Mouse (Mus musculus) adrenal gland (tissue): Measurements from ENCODE around the gene Il17c.

ENCODE experiments used
- intact Hi-C: fragments of 180-260 bp; cut with DNase I; formaldehyde crosslinking; loops from one replicate; pipeline ENCODE4 v1.15.1; 2025

Il17c gene

DNA sequence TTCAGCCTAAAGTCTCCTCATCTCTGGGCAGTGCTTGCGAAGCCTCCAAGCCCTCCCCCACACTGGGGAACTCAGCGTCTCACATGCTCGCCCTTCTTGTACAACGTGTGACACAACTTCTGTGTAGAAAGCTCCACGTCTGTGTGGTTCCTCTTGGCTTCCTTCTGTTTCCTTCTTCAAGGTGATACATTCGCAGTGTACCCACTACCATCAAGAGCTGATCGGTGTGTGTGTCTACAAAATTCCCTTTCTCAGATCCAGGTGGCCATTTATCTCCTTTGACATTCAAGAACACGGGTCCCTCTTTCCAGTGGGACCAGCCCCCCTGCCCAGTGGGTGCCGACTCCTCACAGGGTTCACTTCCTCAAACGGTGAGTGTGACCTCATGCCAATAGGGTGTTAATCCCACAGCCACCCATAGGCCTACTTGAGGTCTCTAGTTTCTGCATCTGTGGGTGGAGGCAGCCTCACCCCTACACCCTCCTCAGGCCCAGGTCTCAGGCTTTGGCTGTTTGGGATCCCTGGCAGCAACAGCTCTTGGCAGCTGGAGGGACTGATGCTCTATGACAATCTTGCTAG, 8.3 kb downstream of the Il17c start:
- intact Hi-C loops, result no loop called here

DNA sequence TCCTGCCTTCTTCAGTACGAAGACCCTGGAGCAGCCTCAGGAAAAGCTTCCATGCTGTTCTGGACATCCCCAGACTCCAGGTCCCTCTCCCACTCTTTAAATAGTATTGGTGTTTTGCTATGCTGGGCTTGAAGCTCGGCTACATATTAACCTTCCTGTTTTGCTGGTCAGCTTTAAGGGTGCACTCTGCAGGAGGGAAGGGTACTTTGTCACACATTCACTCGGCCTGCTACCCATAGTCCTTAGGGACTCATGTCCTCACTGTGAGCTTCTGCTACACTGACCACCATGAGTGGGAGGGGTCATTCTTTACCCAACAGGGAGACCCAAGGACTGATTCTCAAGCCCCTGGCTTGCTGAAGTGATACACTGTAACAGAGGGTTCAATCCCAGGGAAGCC, 8.8 kb downstream of the Il17c start:
- intact Hi-C loops, result no loop called here

DNA sequence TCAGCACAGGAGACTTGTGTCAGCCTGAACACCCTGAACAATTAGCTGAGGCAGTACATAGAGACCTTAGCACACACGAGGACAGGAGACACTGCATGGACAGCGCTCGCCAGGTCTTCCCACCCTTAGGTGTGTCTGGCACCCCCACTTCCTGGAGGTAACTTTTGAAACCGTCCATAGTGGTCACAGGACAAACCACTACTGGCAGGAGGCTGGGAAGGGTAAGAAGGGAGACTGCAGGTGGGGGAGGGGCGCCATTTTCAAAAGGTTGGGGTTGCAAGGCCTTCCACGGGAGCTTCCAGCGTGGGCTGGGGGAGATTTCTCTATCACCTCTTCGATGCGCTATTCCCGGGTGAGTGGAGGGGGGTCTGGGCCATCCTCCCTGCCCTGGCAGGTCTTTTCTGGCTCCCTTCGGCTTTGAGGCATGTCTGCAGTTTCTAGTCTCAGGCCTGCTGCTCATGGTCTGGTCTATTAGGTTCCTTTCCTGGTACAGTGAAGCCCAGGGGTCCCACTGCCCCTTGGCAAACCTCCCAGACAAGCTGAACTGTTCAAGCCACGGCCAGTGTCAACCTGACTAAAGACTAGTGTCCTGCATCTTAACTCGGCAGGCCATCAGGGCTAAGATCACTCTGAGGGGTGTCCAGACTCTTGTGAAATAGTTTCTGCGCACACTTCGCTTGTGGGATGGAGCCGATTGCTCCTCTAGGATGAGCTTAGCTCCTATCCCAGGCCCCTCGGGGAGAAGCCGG, 10.0 kb downstream of the Il17c start:
- intact Hi-C loops, result no loop called here

DNA sequence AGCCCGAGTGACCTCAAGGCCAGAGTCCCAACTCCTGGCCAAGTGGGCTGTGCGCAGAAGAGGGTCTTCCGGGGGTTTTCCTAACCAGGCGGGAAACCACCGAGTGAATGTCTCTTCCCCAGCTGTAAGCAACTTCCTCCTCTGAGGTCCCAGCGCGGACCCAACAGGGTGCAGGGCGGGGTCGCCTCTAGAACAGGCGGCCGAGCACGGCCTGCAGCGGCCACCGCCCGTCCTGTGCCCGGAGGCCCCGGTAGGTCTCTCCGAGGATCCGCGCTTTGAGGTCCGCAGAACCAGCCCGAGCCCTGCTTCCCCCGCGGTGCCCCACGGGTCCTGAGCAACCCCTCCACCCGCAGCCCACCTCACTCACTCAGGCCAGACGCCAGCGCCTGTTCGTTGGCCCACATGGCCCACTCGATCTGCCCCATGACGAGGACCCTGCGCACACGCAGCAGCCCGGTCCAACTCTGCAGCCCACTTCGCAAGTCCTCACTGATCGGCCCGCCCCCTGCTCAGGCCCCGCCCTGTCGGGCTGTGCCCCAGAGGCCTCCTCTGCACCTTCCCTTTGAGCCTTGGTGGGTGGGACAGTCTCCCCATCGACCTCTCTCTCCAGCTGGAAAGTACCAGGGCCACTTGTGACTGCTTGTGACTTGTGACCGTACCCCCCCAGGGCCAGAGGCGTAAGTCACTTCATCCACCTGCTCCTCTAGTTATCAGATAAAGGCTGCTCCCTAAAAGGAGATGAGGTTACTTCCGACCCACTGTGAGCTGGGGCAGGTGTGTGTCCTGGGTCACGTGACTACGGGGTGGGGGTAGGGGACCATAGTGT, 10.8 kb downstream of the Il17c start, which contains the start of gene Cyba:
Gene Cyba (minus strand): TSS at position 488 of the 826 bp plus-strand sequence.
- intact Hi-C loops, result no loop called here

DNA sequence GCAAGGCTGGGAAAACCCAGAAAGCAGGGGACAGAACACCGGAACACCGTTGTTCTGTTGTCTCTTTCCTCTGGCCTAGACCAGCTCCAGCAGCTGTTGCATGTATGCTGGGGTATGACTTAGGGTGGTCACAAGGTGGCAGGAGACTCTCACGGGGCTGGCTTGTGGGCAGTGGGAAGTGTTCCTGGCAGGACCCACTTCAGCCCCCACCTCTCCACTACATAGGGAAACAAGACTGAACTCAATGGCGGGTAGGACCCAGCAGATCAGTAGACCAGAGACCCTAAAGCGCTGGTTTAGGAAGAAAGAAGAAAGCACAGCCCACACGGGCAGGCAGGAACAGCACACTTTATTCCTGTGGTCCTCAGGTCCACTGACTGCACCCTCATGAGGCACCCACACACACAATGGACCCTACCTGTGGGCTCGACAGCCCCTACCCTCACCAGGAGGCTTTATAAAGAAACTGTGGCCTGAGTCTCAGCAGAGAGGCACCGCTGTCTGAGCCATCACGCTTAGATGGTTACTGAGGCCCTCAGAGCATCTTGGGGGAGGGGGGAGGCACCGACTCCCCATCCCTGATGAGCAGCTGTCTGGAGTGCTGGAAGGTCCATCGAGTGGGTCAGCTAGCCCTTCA, 11.6 kb downstream of the Il17c start:
- intact Hi-C loops, result no loop called here

DNA sequence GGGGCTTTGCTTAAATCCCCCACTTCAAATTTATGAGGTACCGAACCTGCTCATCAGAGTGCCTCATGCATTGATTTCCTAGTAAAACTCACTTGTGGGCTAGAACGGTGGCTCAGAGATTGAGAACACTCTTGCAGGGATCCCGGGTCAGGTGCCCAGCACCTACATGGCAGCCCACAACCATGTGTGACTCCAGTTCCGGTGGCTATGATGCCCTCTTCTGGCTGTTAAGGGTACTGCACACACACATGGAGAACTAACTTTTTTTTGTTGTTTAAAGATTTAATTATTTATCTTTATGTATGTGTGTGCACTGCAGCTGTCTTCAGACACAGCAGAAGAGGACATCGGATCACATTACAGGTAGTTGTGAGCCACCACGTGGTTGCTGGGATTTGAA, 13.6 kb downstream of the Il17c start:
- intact Hi-C loops, result loop anchor here (5.0 kb wide), 1 partner anchor 58 kb away; the partner anchor contains the start of gene Zc3h18

DNA sequence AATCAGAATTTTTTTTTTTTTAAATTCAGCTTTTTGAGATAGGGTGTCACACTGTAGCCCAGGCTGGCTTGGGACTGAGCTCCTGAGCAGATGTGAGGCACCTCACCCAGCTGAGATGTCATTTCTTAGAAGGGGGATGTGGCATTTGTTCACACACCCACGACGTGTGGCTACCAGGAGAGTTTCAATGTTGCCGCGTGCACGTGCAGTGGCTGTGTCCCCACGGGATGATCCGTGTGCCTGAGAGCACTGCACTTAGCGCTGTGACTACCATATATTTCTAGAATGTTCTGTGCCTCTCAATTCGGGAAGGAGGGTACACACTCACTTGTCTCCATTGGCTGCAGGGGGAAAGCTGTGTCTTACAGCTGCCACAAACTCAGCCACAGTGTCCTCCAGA, 14.3 kb downstream of the Il17c start:
- intact Hi-C loops, result loop anchor here (5.0 kb wide), 1 partner anchor 59 kb away; the partner anchor contains the start of gene Zc3h18

DNA sequence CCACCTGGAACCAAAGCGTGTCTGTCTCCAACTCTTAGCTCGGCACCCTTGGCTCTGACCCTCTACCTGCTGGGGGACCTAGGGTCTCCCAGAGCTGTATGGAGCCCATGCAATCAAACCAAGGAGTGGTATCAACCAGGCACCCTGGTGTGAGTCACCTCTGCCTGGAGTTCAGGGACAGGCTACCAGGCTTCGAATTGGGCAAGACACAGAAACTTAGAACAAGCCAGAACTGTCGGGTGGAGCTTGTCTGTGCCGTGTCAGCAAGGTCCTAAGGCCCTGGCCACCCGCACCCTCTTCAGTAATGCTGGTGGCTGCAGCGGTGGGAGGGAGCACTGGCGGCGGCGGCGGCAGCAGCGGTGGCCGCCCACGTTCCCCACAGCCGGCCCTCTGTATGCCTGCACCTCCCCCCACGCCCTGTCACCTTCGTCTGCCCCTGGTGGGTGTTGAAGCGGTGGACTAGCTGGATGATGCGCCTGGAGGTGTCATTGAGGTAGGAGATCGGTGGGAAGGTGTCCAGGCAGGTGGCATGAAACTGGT, 14.8 kb downstream of the Il17c start:
- intact Hi-C loops, result loop anchor here (5.0 kb wide), 1 partner anchor 59 kb away; the partner anchor contains the start of gene Zc3h18

DNA sequence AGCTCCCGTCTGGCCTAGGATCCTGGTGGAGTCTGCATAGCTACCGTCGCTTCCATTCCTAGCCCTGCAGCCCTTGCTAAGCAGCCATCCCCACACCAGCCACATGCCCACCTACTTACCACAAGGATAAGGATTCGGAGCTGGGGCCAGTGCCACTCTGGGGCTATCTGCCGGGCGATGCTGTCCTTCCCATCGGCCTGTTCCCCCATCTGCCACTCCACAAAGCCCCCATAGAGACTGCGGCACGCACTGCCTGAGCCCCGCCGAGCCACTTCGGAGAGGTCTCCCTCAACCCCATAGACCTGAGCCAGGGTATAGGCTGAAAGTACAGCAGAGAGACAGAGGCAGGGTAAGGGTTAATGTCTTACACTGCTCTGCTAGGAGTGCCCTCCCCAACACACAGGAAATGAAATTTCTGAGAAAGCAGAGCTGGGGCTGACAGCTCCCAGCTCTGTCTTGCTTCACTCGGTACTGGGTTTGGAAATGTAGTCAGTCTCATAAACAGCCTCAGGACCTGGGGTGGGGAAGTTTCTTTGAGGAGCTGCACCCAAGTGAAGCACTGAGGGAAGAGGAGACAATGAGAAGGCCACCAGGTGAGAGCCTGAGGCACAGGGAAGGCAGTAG, 16.0 kb downstream of the Il17c start:
- intact Hi-C loops, result loop anchor here (5.0 kb wide), 1 partner anchor 61 kb away; the partner anchor contains the start of gene Zc3h18

DNA sequence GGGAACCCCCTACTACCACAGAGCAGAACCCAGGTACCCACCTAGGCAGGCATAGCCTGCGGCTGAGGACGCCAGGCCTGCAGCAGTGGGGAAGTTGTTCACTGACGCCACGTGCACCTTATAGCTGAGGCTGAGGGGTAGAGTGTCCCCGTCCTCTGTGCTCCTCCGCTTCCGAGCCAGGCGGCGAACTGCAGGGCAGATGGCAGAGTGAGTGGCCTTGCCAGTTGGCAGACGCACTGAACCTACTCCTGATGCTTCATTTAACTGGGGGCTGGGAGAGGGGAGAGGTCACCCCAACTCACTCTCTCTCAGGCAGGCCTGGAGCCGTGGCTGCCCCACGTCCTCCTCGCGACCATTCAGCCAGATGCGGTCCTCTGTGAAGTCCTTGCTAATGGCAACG, 17.5 kb downstream of the Il17c start:
- intact Hi-C loops, result loop anchor here (5.0 kb wide), 1 partner anchor 62 kb away; the partner anchor contains the start of gene Zc3h18

DNA sequence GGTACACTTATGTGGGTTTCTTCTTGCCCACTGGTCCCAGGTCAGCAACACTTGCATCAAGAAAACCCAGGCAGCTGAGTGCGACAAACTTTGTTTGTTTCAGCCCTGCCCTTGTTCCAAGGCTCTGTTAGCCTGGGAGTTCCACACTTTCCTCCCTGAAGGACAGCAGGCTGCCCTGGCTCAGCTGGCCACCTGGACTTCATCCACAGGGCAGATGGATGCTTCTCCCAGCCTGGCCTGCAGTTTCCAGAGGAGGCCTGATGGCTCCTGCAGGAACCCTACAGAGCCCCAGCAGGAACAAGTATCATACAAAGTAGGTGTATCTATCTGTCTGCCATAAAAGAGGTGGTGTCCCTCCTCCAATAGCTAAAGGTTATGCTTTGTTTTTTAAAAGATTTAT, 19.5 kb downstream of the Il17c start:
- intact Hi-C loops, result loop anchor here (5.0 to 10.0 kb wide), 2 partner anchors 36 to 167 kb away; partner anchors contain the start of genes Ctu2 and Rnf166

DNA sequence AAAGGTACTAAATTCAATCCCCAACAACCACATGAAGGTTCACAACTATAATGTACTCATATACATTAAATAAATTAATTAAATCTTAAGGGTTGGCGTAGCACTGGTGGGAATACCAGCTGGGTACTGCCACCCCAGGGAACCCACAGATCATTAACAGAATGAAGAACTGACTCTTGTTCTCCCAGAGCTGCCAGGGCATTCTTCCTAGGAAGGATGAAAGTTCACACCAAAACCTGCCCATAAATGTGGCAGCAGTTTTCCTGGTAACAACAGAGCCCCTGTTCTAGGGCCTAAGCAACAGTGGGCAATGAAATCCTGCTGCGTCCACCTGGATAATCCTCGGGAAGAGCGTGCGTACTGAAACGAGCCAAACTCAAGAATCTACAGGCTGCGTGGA, 20.5 kb downstream of the Il17c start:
- intact Hi-C loops, result loop anchor here (5.0 to 10.0 kb wide), 2 partner anchors 35 to 168 kb away; partner anchors contain the start of genes Ctu2 and Rnf166

DNA sequence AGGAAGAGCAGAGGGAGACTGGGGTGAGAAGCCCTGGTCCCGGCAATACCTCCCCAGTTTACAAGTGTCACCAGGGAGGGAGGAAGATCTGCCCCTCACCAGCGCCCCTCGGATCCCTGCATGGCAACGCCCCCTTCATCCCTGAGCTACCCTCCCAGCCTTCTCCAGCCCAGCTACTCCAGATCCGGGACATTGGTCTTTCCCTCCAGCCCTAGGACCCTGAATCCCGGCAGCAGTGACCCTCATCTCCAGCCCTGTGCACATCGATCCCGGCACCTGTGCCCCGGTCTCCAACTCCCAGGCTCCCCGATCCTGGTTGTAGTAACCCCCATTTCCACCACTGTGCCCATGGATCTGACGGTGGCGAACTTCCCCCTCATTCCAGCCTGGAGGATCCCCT, 21.0 kb downstream of the Il17c start:
- intact Hi-C loops, result loop anchor here (5.0 to 10.0 kb wide), 2 partner anchors 35 to 168 kb away; partner anchors contain the start of genes Ctu2 and Rnf166

DNA sequence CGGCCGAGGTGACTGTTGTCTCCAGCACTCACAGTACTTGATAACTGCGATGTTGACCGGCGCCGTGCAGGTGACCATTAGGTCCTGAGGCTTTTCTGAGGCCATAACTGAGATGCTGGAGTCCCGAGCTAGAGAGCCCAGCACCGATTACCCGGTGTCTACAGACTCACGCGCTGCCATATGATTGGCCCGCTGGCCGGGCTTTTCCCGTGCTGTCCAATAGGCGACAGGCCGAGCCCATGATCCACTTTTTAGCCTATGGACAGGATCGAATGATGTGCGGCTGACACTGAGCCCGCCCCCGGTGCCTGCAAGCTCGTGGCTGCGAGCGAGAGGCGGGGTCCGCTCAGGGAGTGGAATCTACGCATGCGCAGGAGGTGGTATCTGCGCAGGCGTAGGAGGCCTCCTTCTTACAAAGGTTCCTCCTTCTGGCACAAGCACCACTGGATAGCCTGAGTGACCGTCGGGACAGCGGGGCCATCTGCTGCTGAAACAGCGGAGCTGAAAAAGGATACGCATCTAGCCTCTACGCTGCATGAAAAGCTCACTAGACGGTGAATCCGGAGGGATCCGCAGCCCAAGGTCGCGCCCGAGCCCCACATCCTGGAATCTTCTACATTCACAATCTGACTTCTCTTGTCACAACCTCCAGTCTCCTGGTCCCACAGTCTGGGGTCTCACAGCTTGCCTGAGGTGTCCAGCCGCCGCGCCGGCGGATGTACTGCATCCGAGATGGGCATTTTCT, 21.6 kb downstream of the Il17c start, which contains the start of gene Mvd:
Gene Mvd (minus strand): TSS at position 161 of the 745 bp plus-strand sequence.
- intact Hi-C loops, result loop anchor here (5.0 to 10.0 kb wide), 2 partner anchors 34 to 169 kb away; partner anchors contain the start of genes Ctu2 and Rnf166

DNA sequence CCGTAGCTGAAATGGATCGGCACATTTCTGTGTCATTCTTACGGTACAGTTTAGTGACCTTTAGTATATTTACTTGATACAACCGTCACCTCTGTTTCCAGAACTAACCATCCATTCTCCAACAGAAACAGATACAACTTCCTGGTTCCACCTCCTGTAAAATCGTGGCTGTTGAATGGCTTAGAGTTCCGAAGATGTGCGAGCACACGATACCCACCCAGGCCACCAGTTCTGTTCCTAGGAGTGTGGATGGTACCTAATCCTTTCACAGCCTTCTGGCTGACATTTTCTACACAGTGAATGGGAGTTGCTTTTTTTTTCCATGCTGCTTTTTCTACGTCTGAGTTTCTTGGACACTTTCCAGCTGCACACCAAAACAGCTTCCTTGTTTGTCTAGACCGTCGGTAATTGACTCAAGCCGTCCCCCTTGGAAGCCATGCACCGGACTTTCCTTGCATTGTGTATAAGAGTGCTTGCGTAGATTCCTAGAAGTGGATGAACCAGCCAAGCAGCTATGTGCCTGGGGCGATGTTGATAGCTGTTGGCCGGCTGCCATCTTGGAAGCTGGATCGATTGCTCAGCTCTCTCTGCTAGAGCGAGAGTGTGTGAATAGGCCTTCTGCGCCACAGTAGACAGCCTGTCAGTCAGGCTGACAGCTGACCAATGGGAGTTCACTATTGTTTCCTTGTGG, 22.4 kb downstream of the Il17c start:
- intact Hi-C loops, result loop anchor here (5.0 to 10.0 kb wide), 2 partner anchors 33 to 169 kb away; partner anchors contain the start of genes Ctu2 and Rnf166

DNA sequence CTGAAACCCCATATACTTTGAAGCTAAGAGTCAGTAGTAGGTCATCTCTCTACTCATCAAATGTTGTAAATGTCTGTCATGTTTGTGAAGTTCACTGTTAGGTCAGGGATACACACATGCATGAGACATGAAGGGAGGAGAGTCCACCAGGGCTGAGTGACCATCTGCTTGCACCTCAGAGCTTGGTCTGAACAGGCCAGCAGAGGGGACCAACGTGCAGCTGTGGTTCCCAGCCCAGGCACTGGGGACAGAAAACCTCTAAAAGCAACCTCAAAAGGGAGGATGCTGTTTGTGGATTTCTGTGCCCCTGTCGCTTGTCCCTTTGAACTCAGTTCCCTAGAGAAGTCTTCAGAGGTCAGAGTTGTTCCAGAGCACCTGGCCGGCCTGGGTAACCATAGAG, 23.4 kb downstream of the Il17c start:
- intact Hi-C loops, result loop anchor here (10.0 kb wide), 1 partner anchor 170 kb away; no protein-coding TSS in a partner anchor

DNA sequence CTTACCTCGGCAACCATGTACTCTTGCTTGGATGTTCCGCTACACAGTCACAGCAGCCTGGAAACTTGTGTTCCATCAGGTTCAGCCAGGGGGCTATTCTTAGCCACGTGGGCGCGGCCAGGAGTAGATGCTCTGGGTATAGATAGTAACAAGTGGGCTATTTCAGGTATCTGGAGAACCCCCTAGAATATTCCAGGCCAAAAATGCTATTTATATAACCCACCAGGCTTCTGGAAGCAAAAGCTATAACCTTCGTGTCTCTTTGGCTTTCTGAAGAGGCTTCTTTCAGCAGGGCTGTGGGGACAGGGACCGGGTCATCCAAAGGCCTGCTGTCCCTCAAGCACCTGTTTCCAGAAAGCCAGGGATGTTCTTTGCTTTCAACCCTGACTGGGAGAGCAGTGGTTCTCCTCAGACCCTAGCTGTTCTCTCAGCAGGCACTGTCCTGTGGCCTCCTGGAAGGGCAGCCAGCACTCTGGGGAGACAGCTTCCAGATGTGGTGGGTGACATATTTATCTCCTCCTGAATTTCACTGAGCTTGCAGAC, 29.4 kb downstream of the Il17c start:
- intact Hi-C loops, result no loop called here

DNA sequence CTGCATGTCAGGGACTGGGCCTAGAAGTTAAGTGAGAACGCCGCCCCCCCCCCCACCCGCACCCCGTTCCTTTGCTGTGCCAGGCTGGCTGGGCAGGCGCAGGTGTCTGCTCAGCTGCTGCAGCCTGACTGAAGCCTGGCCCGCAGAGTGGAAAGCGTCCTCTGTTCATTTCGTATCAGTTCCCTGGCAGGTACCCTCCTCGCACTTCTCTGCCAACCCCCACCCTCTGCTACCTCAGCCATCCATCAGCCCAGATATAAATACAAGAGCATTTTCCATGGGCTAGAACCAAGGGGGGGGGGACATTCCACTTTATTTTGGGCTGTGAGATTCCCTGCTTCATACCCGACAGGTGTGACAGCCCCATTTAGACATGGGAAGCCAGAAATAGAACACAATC, 30.3 kb downstream of the Il17c start:
- intact Hi-C loops, result no loop called here
